Mouse (Mus musculus) small intestine, adult 2 months (tissue): ENCODE measurements around the gene Gpr143.

Experiments used
- CTCF ChIP-seq: fragments of 200-500 bp; IDR thresholded peaks from 2 replicates; pipeline ENCODE4 v1.5.1; 2012; ENCODE audit warnings: low read depth, mild to moderate bottlenecking, control low read depth, inconsistent platforms, low read length, moderate library complexity, mixed read lengths; ENCODE audit not compliant: insufficient replicate concordance, insufficient read length; ENCODE audit errors: extremely low read depth
- POLR2A ChIP-seq: fragments of 200-500 bp; IDR thresholded peaks from 2 replicates; pipeline ENCODE4 v1.6.1; 2012; ENCODE audit warnings: low read depth, mild to moderate bottlenecking, control low read depth, inconsistent platforms, low read length, moderate library complexity

GRCm38 (mm10) chrX:152762437-152762836 lies 19.3 kb upstream of the Gpr143 start:
- TF ChIP-seq CTCF (no peak), POLR2A (no peak)
